Mouse (Mus musculus) CD4-positive helper T cell, adult 2 months (primary cell): ENCODE data around the gene Cebpg.

Experiments used
- DNase-seq: peaks from one replicate; pipeline ENCODE4 v3.0.0-alpha.2; 2012; ENCODE audit warnings: low read depth, missing footprints, low spot score

Gene Cebpg

DNA sequence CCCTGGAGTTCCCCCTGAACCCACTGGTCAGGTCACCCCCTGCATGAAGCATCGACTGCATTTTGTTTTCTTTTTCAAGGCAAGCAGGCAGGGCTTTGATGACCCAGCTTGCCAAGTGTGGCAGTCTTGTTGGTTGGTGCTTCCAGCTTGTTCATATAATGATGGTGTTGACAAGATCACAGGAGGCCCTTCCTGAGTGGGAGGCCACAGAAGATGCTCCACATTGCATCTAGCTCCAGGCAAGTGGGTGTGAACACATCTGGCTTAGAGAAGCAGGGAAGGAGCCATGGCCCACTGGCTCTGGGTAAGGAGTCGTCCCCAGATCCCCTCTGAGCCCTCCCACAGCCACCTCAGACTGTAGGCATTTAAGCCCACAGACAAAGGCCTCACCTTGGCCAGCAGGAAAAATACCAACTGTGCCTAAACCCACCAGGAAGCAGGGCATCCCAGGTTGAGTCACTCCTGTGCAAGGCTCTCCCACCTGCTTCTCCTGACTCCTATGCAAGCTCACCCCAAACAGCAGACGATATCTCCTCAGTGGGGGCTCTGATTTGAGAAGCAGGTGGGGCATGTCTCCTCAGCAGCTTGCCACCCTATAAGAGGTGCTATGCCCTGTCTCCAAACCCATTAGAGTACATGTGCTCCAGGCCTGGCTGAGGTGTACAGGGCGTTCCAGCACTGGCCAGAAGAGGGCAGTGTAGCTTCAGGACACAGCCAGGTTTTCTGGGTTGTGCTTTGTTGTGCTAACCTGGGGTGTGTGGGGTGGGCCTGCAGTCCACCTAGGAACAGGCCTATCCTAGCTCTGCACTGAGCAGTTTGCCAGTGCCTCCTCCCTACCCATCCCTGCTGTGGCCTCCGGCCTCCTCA, 30.7 kb downstream of the Cebpg start:
- DNase-seq = peak; percentile 65

DNA sequence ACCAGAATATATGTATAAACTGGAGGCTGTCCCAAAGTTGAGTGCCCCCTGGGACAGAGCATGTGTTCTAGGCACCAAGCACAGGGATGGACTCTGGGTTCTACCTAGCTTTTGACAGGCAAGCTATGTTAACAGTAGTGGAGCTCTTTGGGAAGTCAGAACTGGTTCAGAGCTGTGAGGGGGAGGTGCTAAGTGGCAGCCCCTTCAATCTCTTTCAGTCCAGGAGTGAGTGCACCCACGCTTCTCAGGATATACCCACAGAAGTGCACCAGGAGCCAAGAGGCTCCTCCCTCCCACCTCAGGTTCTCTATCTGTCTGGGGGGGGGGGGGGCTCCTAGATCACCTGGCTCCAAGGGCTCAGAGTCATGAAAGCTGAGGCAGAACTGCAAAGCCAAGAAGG, 31.9 kb downstream of the Cebpg start:
- no peak for DNase-seq

- no peak for DNase-seq
Measured at GRCm38 (mm10) chr7:35023251-35023650, 33.1 kb downstream of the Cebpg start.

DNA sequence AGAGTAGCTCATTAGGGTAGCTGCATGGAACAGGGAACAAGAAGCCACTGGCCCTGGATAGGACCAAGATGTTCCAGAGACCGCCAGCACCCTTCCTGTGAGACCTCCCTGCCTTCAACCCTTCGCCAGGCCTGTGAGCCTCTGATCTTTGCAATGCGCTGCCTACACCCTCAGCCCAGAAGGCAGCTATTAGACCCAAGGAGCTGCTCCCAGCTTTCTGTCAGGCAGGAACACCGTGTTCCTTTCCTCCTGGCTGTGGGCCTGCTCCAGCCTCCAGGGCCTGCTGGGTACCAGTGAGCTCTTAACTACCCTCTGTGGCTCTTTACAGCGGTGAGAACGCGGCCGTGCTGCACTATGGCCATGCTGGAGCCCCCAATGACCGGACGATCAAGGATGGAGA, 35.0 kb downstream of the Cebpg start:
- no peak for DNase-seq

- DNase-seq = no peak
Measured at GRCm38 (mm10) chr7:35015252-35015651, 41.1 kb downstream of the Cebpg start.

- DNase-seq = no peak
Measured at GRCm38 (mm10) chr7:35013228-35013627, 43.1 kb downstream of the Cebpg start.

DNA sequence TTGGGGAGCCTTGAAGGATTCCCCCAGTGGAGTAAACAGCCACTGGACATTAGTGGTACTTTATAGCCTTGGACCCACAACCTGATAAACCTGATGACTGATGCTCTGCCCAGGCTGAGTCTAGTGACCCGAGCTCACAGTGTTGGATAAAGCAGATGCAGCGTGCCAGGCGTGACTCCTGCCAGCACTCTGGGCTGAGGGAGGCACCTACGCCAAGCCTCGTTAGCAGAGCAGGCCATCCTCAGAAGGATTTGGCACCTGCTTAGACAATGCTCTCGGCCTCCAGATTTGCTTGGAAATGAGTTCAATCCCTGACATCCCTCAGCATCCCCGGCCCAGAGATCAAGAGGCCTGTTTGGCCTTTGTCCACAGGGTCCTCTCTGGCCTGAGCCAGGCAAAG, 49.7 kb downstream of the Cebpg start:
- no peak for DNase-seq

DNA sequence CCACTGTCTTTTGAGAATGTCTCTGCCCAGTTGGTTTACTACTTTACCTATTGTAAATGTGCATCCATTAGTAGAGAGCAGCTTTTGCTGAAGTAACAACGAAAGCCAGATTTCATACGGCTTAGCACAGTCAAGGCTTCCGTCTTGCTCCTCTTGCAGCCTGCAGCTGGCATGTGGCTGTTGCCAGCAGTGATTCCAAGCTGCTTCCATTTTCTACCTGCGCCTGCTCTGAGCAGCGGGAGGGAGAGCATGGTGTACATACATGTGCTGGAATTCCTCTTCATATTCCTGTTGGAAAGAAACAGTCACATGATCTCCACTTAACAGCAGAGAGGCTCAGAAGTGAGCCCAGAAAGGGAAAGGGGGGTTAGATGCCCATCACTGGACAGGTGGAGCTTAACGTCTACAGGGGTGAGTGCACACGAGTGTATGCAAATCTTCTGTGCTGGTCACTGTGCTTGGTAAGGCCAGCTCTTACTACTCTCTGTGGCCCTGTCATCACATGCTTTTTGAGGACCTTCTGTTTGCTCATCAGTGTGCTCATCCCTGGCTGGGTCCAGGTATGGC, 53.1 kb downstream of the Cebpg start:
- no peak for DNase-seq

GRCm38 (mm10) chr7:35000839-35001238, 55.5 kb downstream of the Cebpg start:
- DNase-seq = peak; percentile 32
